22 mouse cellular contexts compared by ENCODE assay signal in genomic region chr12:31461371-31461770, GRCm38 (mm10).
"Had no signal": no experiment of that assay in that cellular context is flagged by ENCODE, and none has a peak within 500 bp of the region (broad histone marks: within the 10 kb centered on the region; RNA-seq: fewer than 3 reads in every experiment).

No protein-coding gene starts in this region.

- H3K9ac ChIP-seq: heart, embryonic 13.5 days; heart, embryonic 15.5 days; hindbrain, embryonic 13.5 days; hindbrain, embryonic 15.5 days; limb, embryonic 13.5 days; limb, embryonic 15.5 days; liver, embryonic 12.5 days; liver, embryonic 14.5 days had no signal

- ATAC-seq: hindbrain, postnatal 0 days; liver, embryonic 12.5 days had no signal

- DNase-seq: gastrocnemius, postnatal 14 days; gastrocnemius, postnatal 36 days; heart, adult 2 months; heart, postnatal 14 days; heart, postnatal 36 days; kidney, adult 18-20 months; kidney, adult 8-10 months; kidney, postnatal 14 days; kidney, postnatal 36 days; layer of hippocampus, adult 9-11 months; layer of hippocampus, postnatal 36 days; left cerebral cortex, postnatal 4 days had no signal

- H3K4me2 ChIP-seq: heart, embryonic 11.5 days; heart, embryonic 13.5 days; heart, embryonic 15.5 days; hindbrain, embryonic 13.5 days; hindbrain, embryonic 15.5 days; limb, embryonic 13.5 days; limb, embryonic 15.5 days; liver, embryonic 12.5 days had no signal

- H3K27me3 ChIP-seq: heart, embryonic 13.5 days; heart, embryonic 15.5 days; hindbrain, embryonic 13.5 days; hindbrain, embryonic 15.5 days; limb, embryonic 13.5 days; limb, embryonic 15.5 days; liver, embryonic 12.5 days had no signal

- H3K36me3 ChIP-seq: heart, embryonic 13.5 days; heart, embryonic 15.5 days; hindbrain, embryonic 13.5 days; hindbrain, embryonic 15.5 days; limb, embryonic 13.5 days; limb, embryonic 15.5 days; liver, embryonic 12.5 days had no signal

- H3K9me3 ChIP-seq: heart, embryonic 13.5 days; heart, embryonic 15.5 days; hindbrain, embryonic 13.5 days; hindbrain, embryonic 15.5 days; limb, embryonic 13.5 days; limb, embryonic 15.5 days; liver, embryonic 12.5 days had no signal

- H3K4me1 ChIP-seq: heart, embryonic 15.5 days; hindbrain, embryonic 13.5 days; hindbrain, embryonic 15.5 days; limb, embryonic 13.5 days; limb, embryonic 15.5 days; liver, embryonic 12.5 days had no signal

- H3K27ac ChIP-seq: heart, adult 2 months; heart, embryonic 13.5 days; heart, embryonic 15.5 days; hindbrain, embryonic 13.5 days; hindbrain, embryonic 15.5 days; hindbrain, postnatal 0 days; limb, embryonic 13.5 days; limb, embryonic 15.5 days; liver, embryonic 12.5 days; liver, embryonic 14.5 days had no signal

- H3K4me3 ChIP-seq: heart, adult 2 months; heart, embryonic 13.5 days; heart, embryonic 15.5 days; hindbrain, embryonic 13.5 days; hindbrain, embryonic 15.5 days; limb, embryonic 13.5 days; limb, embryonic 15.5 days; liver, embryonic 12.5 days had no signal
